Mouse (Mus musculus) heart, postnatal 0 days (tissue): ENCODE measurements around the gene Fam185a.

Experiments
- CTCF ChIP-seq: IDR thresholded peaks from 2 replicates; pipeline ENCODE4 v1.5.1; 2016; ENCODE audit warnings: antibody characterized with exemption, control low read depth, low read depth
- EP300 ChIP-seq: IDR thresholded peaks from 2 replicates; pipeline ENCODE4 v1.6.1; 2016; ENCODE audit warnings: antibody characterized with exemption, low read depth

DNA sequence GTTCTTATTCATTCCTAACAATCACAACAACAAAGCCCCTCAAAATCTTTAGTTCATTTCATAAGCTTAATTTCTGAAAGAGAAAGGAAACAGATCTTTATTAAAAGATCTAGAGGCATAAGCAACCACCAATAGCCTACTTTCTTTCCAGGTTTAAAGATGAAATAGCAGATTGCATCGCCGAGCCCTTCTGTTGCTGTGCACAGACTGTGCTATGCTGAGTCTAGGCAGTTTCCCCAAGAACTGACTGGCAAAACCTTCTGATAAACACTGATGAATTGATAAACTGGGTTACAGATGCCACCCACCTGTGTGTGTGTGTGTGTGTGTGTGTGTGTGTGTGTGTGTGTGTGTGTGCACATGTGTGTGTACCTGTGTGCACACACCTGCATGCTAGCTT, 76.2 kb downstream of the Fam185a start:
- TF ChIP-seq CTCF (no peak), EP300 (no peak)
